Mouse (Mus musculus) hindbrain, embryonic 15.5 days (tissue): Measurements from ENCODE around the gene Nap1l1. TPM values are rescaled to one million over a fixed set of nuclear protein-coding genes. Genes with fewer than 3 reads are reported as not detected.

Experiments
- ATAC-seq: fragments of 200-750 bp; cut with Nextera tagmentation; 2 replicates; pipeline ENCODE4 v1.8.0; 2017; ENCODE audit warnings: low read depth, moderate number of reproducible peaks, moderate TSS enrichment; ENCODE audit not compliant: low FRiP score
- H3K27ac ChIP-seq: fragments of 300-500 bp; sonication (generic); replicated peaks from 2 replicates; pipeline ENCODE4 v1.5.1; 2015; ENCODE audit warnings: mild to moderate bottlenecking, inconsistent platforms
- H3K27me3 ChIP-seq: fragments of 300-500 bp; sonication (generic); 2 replicates; pipeline ENCODE4 v1.6.1; 2015; ENCODE audit warnings: control low read depth, inconsistent platforms
- H3K36me3 ChIP-seq: fragments of 300-500 bp; sonication (generic); 2 replicates; pipeline ENCODE4 v1.6.1; 2015; ENCODE audit warnings: control low read depth, inconsistent platforms
- H3K4me1 ChIP-seq: fragments of 300-500 bp; sonication (generic); replicated peaks from 2 replicates; pipeline ENCODE4 v1.6.1; 2015; ENCODE audit warnings: control low read depth, inconsistent platforms
- H3K4me2 ChIP-seq: fragments of 300-500 bp; sonication (generic); 2 replicates; pipeline ENCODE4 v1.6.1; 2015; ENCODE audit warnings: moderate library complexity, mild to moderate bottlenecking, inconsistent platforms
- H3K4me3 ChIP-seq: fragments of 300-500 bp; sonication (generic); 2 replicates; pipeline ENCODE4 v1.5.1; 2015; ENCODE audit warnings: mild to moderate bottlenecking, inconsistent platforms
- H3K9ac ChIP-seq: fragments of 300-500 bp; sonication (generic); 2 replicates; pipeline ENCODE4 v1.6.1; 2015; ENCODE audit warnings: inconsistent platforms
- H3K9me3 ChIP-seq: fragments of 300-500 bp; sonication (generic); 2 replicates; pipeline ENCODE4 v1.6.1; 2016; ENCODE audit warnings: control low read depth, inconsistent platforms
- WGBS: fragments of 180-500 bp; shearing (Covaris S2); methylation state at CpG from one replicate; pipeline ENCODE4 v1.1.7; 2015; 5-methylcytosine and 5-hydroxymethylcytosine counted together
- polyA plus RNA-seq: library from polyadenylated mRNA; unstranded; fragments of >200 nt; fragmentation: Nextera tagmentation; extraction: Ambion mirVana; gene quantifications from 2 replicates; pipeline ENCODE4 v1.2.1, GENCODE M21; 2015

Nap1l1 gene
- polyA plus RNA-seq, 1 experiment from 2014 or later, result 164 TPM

DNA sequence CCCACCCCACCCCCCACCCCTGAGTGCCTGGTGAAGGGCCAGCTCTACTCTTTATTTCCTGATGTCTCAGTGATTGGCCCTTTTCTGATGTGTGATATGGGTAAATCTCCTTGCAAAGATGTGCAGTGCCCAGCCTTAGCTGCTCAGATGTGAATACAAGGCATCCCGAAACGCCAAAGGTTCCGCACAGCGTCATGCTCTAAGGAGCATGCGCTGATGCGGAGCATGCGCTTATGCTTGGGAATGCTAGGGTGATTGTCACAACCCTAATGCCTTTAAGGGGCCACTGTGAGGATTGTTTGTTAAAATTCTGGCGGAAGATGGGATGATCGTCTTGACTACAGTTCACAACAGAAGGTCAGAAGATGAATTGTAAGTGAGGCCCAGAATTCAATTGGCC, 67.7 kb downstream of the Nap1l1 start:
- Histone ChIP-seq H3K27me3 (no peaks in the 10 kb centered on the region), H3K9ac (no peak overlapping the region), H3K9me3 (no peaks in the 10 kb centered on the region), H3K4me3 (no peak overlapping the region), H3K4me1 (peaks cover 13% of the 10 kb centered on the region), H3K36me3 (no peaks in the 10 kb centered on the region), H3K27ac (no peak overlapping the region), H3K4me2 (no peak overlapping the region)
- WGBS, result 63% methylated on average over 9 of the region's 9 CpGs
- ATAC-seq, result no peak

DNA sequence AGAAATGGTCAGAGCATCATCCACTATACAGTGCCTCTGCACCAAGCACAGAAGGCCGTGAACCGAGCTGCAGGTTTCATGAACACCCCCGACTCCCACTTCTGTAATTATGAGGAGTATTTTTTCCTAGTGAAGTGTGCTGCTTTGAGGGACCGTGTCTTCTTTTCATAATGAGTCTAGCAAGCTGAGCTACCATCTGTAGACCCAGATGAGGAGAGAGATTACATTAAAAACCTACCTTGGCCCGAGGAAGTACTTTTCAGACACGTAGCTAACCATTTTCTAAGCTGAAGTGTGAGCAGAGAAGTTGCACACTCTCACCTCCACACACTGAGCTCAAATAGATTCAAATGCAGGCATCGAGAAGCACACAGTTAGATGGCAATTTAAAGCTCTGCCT, 70.1 kb downstream of the Nap1l1 start:
- 79% methylated on average over 7 of the region's 7 CpGs for WGBS
- Histone ChIP-seq H3K27ac (no peak overlapping the region), H3K4me2 (no peak overlapping the region), H3K9ac (no peak overlapping the region), H3K4me1 (peaks cover 17% of the 10 kb centered on the region), H3K9me3 (no peaks in the 10 kb centered on the region), H3K27me3 (no peaks in the 10 kb centered on the region), H3K36me3 (no peaks in the 10 kb centered on the region), H3K4me3 (no peak overlapping the region)
- ATAC-seq, result no peak

DNA sequence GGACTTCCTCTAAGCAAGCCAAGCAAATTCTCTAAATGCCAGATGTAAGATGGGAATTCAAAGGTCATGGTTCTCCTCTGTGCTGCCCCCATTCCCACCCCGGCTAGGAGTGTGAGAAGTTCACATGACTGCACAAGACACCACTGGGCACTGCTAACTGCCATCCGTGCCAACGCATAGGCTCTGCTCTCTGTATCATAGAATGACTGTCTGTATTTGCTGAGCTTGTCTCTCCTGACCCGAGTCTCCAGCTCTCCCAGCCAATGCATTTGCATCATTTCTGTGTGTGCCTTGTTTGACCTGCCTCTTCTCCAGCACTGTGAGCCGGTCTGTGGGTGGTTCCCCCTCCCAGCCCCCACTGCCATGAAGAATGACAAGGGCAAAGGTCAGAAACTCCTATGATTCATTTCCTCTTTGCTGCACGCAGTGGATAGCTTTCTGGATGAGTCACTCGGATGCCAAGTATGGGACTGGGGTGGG, 70.8 kb downstream of the Nap1l1 start:
- Histone ChIP-seq H3K4me2 (no peak overlapping the region), H3K4me1 (peaks cover 17% of the 10 kb centered on the region), H3K27ac (no peak overlapping the region), H3K27me3 (no peaks in the 10 kb centered on the region), H3K9ac (no peak overlapping the region), H3K4me3 (no peak overlapping the region), H3K36me3 (no peaks in the 10 kb centered on the region), H3K9me3 (no peaks in the 10 kb centered on the region)
- ATAC-seq, result peak; percentile 68
- 40% methylated on average over 7 of the region's 7 CpGs for WGBS

DNA sequence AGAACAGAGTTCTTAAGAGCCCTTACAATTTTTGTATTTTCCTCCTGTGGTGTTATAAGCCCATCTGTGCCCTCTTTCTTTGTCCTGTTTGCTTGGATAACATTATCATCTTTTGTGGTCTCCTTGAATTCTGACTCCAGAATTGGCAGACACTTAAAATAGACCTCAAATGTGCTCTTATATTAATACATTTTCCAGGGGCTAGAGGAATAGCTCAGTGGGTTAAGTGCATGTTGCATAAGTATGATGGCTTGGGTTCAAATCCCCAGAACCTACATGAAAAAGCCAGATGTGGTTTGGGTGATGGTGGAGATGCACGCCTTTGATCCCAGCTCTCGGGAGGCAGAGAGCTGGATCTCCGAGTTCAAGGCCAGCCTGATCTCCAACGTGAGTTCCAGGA, 71.3 kb downstream of the Nap1l1 start:
- WGBS, result 75% methylated on average over 4 of the region's 4 CpGs

GRCm38 (mm10) chr10:111545648-111546047, 72.6 kb downstream of the Nap1l1 start:
- Histone ChIP-seq H3K9ac (no peak overlapping the region), H3K4me1 (peaks cover 8% of the 10 kb centered on the region; the same call in 1 of the 2 replicates), H3K36me3 (no peaks in the 10 kb centered on the region), H3K4me2 (no peak overlapping the region), H3K9me3 (no peaks in the 10 kb centered on the region), H3K27ac (no peak overlapping the region), H3K27me3 (no peaks in the 10 kb centered on the region), H3K4me3 (no peak overlapping the region)
- no peak for ATAC-seq
- WGBS, result 77% methylated on average over 4 of the region's 4 CpGs

More for the DNA sequence above, 71.3 kb downstream of the Nap1l1 start:
- Histone ChIP-seq H3K4me1 (peaks cover 14% of the 10 kb centered on the region), H3K9me3 (no peaks in the 10 kb centered on the region), H3K4me2 (no peak overlapping the region), H3K4me3 (no peak overlapping the region), H3K27ac (no peak overlapping the region), H3K27me3 (no peaks in the 10 kb centered on the region), H3K9ac (no peak overlapping the region), H3K36me3 (no peaks in the 10 kb centered on the region)
- no peak for ATAC-seq

Other genes with a start within 250 kb of the Nap1l1 start
- 4.5 and 5.1 TPM in 2 replicates for gene Bbs10, start 174.5 kb upstream of the Nap1l1 start, polyA plus RNA-seq
- 54.9 and 68.2 TPM in 2 replicates for gene Phlda1, start 33.1 kb downstream of the Nap1l1 start, polyA plus RNA-seq